Mouse (Mus musculus) layer of hippocampus, adult 8-10 months (tissue): ENCODE data around the gene Kat2a. TPM values are rescaled to one million over a fixed set of nuclear protein-coding genes. Genes with fewer than 3 reads are reported as not detected.

Experiments used
- DNase-seq, 2 experiments: peaks; one replicate each; pipeline ENCODE4 v3.0.0; 2022; ENCODE audit warnings: low spot score in 2 of 2
- total RNA-seq, 4 experiments: library from RNA; stranded (reverse); gene quantifications; 2 replicates each; pipeline ENCODE4 v1.2.4; 2022

The Kat2a gene
- total RNA-seq, 4 experiments from 2014 or later, result 50.9 to 62.0 (median 58.0) TPM

GRCm38 (mm10) chr11:100735954-100736745 is 23.9 kb upstream of the Kat2a start:
- DNase-seq, result no peak

DNA sequence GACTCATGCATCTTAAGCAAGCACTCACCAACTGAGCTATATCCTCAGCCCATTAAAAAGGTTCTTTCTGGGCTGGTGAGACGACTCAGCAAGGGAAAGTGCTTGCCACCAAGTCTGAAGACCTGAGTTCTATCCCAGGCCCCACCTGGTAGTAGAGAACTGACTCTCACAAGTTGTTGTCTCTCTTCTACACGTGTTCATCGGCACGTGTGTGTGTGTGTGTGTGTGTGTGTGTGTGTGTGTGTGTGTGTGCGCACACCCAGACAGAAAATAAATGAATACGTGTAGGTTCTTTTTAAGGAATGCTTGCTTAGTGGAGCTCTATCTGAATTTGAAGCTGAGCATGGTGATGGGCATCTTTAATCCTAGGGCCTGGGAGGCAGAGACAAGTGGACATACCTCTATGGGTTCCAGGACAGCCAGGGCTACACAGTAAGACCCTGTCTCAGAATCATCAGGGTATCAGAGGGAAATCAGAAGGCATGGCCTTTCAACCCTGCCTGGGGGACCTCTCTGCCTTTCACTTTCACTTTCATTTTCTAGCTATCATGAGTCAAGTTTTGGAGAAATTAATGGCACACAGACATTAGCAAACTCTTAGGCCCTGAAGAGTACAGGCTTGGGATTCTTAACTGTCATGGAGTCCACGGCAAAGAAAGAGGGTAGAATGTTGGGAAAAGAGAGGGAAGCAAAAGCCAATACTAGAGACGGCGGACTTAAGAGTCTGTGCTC is 23.0 kb upstream of the Kat2a start:
- no peak for DNase-seq

DNA sequence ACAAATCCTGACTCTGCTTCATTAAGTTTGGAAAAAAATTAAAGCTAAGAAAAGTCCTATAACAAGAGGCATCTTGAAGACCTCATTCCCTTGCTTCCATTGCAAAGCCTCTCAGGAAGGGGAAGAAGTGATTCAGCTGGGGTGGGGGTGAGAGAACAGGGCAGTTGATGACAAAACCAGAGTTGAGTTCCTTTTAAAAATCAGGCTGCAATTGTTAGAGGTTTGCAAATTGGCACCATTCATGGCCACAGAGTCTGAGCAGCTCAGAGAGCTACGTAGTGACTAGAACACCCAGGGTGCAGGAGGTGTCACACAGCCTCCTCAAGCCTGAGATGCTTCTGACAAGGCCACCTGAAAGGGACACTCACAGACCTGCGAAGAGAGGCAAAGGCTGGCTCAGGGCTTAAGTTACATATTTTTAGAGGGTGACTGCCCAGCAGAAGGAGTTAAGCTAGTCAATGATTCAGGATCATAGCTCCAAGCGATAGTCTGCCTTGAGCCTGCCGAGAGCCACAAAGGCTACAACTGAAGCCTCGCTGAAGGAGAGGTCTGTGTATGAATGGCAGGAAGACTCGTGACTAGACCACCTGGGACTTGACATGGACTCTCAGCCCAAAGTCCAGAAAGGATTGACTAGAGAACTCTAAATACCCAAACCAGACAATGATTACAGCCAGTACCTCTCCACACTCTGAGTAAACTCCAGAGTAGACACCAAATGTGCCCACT is 18.4 kb upstream of the Kat2a start:
- DNase-seq, result no peak

GRCm38 (mm10) chr11:100729976-100730375 is 17.7 kb upstream of the Kat2a start:
- DNase-seq, result no peak

GRCm38 (mm10) chr11:100728601-100729000 is 16.3 kb upstream of the Kat2a start:
- no peak for DNase-seq

DNA sequence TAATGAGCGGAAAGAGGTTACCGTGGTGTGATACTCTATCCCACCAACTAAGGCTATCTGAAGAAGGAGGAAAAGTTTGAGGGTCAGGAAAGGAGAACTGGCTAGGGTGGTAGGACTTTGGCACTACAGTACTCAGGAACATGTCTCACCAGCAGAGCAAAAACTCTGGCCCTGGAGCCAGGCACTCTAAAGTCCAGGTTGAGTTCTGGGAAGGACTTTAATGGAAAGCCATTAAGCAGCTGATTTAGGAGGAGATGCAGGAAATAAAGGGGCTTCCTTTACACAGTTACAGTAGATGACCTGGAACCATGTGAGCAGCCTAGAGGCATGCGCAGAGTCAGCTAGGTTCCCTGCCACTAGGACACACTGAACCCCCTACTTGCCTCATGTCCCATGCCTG is 14.9 kb upstream of the Kat2a start:
- DNase-seq, result no peak

DNA sequence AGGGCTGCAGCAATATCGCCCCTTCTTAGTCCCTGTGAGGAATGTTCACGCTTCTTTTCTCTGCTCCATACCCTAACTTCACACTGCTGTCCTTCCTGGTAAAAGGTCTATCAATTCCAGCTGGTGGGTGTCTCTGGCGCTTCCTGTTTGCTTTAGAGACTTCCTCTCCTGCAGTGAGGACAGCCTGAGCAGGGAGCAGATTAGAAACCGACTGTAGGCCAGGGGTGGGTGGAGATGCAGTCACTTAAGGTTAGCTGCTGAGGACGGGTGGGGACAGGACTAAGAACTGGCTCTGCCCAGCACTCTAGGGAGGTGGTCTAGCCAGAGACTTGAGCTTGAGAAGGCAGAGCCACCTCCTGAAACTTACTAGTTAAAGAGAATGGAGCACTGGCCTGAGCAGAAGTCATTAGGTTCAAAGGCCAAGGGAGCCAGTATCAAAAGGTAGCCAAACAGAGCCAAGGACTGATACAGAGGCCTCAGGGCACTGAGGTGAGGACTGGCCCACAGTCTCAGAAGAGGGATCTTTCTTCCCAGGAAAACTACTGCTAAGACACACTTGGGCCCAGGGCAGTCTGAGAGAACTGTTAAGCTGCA is 12.8 kb upstream of the Kat2a start:
- DNase-seq, result no peak

- DNase-seq, result no peak
Measured at GRCm38 (mm10) chr11:100722493-100723028, 10.3 kb upstream of the Kat2a start.

GRCm38 (mm10) chr11:100721776-100722492 is 9.7 kb upstream of the Kat2a start:
- no peak for DNase-seq

- no peak for DNase-seq
Measured at GRCm38 (mm10) chr11:100721254-100721653, 9.0 kb upstream of the Kat2a start.

GRCm38 (mm10) chr11:100720345-100720744 is 8.1 kb upstream of the Kat2a start:
- no peak for DNase-seq

DNA sequence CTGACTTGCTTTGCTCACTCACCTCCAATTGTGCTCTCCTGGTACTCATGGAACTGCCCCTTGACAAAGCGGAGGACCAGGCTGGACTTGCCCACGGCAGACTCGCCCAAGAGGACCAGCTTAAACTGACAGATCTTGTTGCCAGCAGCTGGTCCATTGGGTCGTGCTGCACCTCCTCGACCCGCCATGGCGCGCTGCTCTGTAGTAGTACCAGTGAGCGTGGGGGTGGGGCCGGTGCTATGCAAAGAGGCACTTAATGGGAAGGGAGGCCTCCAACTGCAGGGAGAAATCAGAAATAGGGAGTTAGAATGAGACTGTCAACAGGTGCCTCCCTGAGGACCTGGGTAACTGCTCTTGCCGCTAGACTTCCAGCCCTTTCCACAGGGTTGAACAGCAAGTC is 7.6 kb upstream of the Kat2a start:
- DNase-seq, result no peak

DNA sequence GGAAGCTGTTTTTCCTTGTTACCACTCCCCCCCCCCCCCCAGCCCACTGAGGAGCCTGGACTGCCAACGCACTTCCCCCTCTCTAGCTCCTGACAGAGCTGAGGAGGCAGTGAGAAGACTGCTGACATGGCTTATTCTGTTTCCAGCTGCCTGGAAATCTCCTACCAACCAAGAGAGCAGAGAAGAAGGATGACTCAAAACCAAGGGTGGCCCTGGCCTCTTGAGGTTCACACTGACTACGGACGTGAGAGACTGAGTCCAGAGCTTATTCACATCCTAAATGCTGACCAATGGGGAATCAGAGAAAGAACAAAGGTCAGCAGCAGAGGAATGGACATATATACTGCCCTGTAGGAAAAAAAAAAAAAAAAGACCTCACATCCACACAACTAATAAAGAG is 7.0 kb upstream of the Kat2a start:
- DNase-seq, result no peak

GRCm38 (mm10) chr11:100718866-100719265 is 6.6 kb upstream of the Kat2a start:
- DNase-seq, result no peak

DNA sequence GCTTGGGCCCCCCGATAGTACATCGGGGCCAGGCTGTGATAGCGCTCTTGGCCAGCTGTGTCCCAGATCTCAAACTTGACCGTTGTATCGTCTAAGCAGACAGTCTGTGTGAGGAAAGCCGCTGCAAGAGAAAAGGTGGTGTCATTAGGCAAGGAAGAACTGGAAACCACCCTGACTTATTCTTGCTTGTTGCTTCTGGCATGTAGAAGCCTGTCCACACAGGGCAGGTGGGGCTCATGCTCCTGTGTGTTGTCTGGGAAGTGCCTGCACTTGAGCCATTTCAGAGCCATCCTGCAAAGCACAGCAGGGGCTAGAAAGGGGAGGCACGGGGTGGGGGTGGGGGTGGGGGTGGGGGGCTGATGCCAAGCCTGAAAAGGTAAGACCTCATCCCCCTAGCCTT is 6.2 kb upstream of the Kat2a start:
- no peak for DNase-seq

- DNase-seq, result peak in 1 of 2 experiments; percentile 38
Measured at GRCm38 (mm10) chr11:100716649-100717048, 4.4 kb upstream of the Kat2a start.

DNA sequence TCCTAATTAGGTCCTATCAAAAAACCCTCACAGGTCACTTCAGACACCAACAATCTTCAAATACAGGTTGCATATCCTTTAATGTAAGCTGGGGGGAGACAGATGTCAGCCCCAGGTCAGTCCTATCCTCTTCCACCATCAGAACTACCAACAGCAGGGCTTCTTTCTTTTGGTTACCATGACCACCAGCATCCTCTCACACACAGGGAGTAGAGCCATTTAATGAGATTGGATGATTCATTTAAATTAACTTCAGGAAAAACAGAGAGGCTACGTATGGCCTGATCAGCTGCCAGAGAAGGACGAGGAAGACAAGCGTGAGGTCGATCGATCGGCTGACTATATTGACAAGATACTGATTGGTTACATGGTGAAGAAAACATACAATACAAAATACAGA is 2.7 kb upstream of the Kat2a start:
- DNase-seq, result no peak

- DNase-seq, result peak in 1 of 2 experiments; percentile 87
Measured at GRCm38 (mm10) chr11:100714534-100714915, 2.3 kb upstream of the Kat2a start.

- DNase-seq, result no peak
Measured at GRCm38 (mm10) chr11:100713735-100714533, 1.7 kb upstream of the Kat2a start, which contains the start of gene Hspb9. Gene Hspb9 (plus strand): TSS chr11:100713850.

DNA sequence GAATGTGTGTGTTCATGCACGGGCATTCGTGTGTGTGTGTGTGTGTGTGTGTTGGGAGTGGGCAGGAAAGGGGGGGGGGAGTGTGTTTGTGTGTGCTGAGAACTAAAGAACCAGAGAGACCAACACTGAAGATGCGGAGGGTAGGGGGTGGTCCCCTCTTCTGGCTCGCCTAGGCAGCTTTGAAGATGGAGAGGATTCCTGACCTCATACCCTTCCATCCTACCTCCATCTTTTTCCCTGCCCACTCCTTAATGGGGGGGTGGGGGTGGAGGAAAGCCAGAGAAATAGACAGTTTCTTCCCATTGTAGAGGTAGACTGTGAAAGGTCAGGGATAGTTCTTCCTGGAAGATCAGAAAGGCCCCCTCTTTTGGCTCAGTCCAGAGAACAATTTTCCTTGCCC is 909 bp upstream of the Kat2a start:
- no peak for DNase-seq
